Mouse (Mus musculus) heart, postnatal 36 days (tissue): ENCODE measurements around the gene Zfp711. TPM values are rescaled to one million over a fixed set of nuclear protein-coding genes. Genes with fewer than 3 reads are reported as not detected.

Experiments used
- DNase-seq, 2 experiments: peaks; one replicate each; pipeline ENCODE4 v3.0.0; 2021 to 2022
- intact Hi-C: fragments of 180-260 bp; cut with DNase I; formaldehyde crosslinking; loops from one replicate; pipeline ENCODE4 v1.15.1; 2025
- total RNA-seq, 2 experiments: library from RNA; stranded (reverse); gene quantifications; 2 replicates each; pipeline ENCODE4 v1.2.3; 2021

The Zfp711 gene
- under 1 TPM; 0.42 to 0.62 TPM for total RNA-seq

- intact Hi-C loops = no loop called here
- peak; percentile 21 to 27 for DNase-seq
These were observed at the start of gene Zfp711 for GRCm38 (mm10) chrX:112600511-112601305. Zfp711 (plus strand) TSS chrX:112600526.

GRCm38 (mm10) chrX:112567716-112568115 is 32.6 kb upstream of the Zfp711 start:
- intact Hi-C loops = no loop called here
- no peak for DNase-seq

- intact Hi-C loops = no loop called here
- DNase-seq = peak; percentile 1 to 12
These were observed 1.2 kb downstream of the Zfp711 start for GRCm38 (mm10) chrX:112601306-112602120.

- DNase-seq = no peak
- intact Hi-C loops = no loop called here
These were observed 75.2 kb downstream of the Zfp711 start for GRCm38 (mm10) chrX:112675525-112675924.

- intact Hi-C loops = no loop called here
- DNase-seq = no peak
These were observed 80.3 kb downstream of the Zfp711 start for GRCm38 (mm10) chrX:112680605-112681004.

Other genes with a start within 250 kb of the Zfp711 start
- not detected for gene Satl1, start 193.7 kb upstream of the Zfp711 start, total RNA-seq
- gene 2010106E10Rik, start 105.3 kb upstream of the Zfp711 start, total RNA-seq = not detected
- gene Pof1b, start 98.1 kb downstream of the Zfp711 start, total RNA-seq = not detected